Mouse (Mus musculus) small intestine, adult 2 months (tissue): ENCODE measurements at regions not wholly inside any gene's neighbourhood (a gene's known extent, or its start where the extent isn't known, plus 50 kb on each side); places are given as distances from the start of the nearest gene placed in this dataset.

Experiments
- CTCF ChIP-seq: fragments of 200-500 bp; IDR thresholded peaks from 2 replicates; pipeline ENCODE4 v1.5.1; 2012; ENCODE audit warnings: low read depth, mild to moderate bottlenecking, control low read depth, inconsistent platforms, low read length, moderate library complexity, mixed read lengths; ENCODE audit not compliant: insufficient replicate concordance, insufficient read length; ENCODE audit errors: extremely low read depth
- POLR2A ChIP-seq: fragments of 200-500 bp; IDR thresholded peaks from 2 replicates; pipeline ENCODE4 v1.6.1; 2012; ENCODE audit warnings: low read depth, mild to moderate bottlenecking, control low read depth, inconsistent platforms, low read length, moderate library complexity

- TF ChIP-seq CTCF, result no peak
- no peak for TF ChIP-seq POLR2A
These were observed 81.0 kb upstream of the Trpc3 start for GRCm38 (mm10) chr3:36771011-36771410.
